Mouse (Mus musculus) myocyte (in vitro differentiated cells): ENCODE measurements around the gene Edil3.

Experiments used
- CEBPB ChIP-seq: IDR thresholded peaks from 2 replicates; pipeline ENCODE4 v1.6.1; 2011; ENCODE audit warnings: mild to moderate bottlenecking, moderate library complexity; ENCODE audit not compliant: poor library complexity, insufficient read depth, severe bottlenecking
- MAX ChIP-seq: IDR thresholded peaks from one replicate; pipeline ENCODE4 v1.6.1; 2011; ENCODE audit warnings: low read depth, mild to moderate bottlenecking, control low read depth
- MYOD1 ChIP-seq, 3 experiments: IDR thresholded peaks; one replicate each; pipeline ENCODE4 v1.6.1; 2011; ENCODE audit warnings: control low read depth in 2 of 3, low read depth in 2 of 3, mild to moderate bottlenecking in 2 of 3, moderate library complexity in 1 of 3; ENCODE audit not compliant: insufficient read length in 2 of 3, control insufficient read depth in 1 of 3
- MYOG ChIP-seq, 3 experiments: IDR thresholded peaks; one replicate each; pipeline ENCODE4 v1.6.1; 2011; ENCODE audit warnings: control low read depth in 2 of 3, low read depth in 2 of 3, mild to moderate bottlenecking in 2 of 3; ENCODE audit not compliant: insufficient read length in 2 of 3, control insufficient read depth in 1 of 3, insufficient read depth in 1 of 3
- POLR2A ChIP-seq: IDR thresholded peaks from one replicate; pipeline ENCODE4 v1.6.1; 2011; ENCODE audit warnings: low read depth, mild to moderate bottlenecking, control low read depth, moderate library complexity; ENCODE audit not compliant: insufficient read length
- POLR2AphosphoS2 ChIP-seq: IDR thresholded peaks from one replicate; pipeline ENCODE4 v1.6.1; 2011; ENCODE audit warnings: low read depth, control low read depth; ENCODE audit not compliant: insufficient read length
- REST ChIP-seq: IDR thresholded peaks from one replicate; pipeline ENCODE4 v1.6.1; 2011; ENCODE audit warnings: mild to moderate bottlenecking, control low read depth, moderate library complexity; ENCODE audit not compliant: insufficient read depth, insufficient read length
- TCF12 ChIP-seq: IDR thresholded peaks from one replicate; pipeline ENCODE4 v1.6.1; 2011; ENCODE audit warnings: mild to moderate bottlenecking, control low read depth; ENCODE audit not compliant: poor library complexity, insufficient read depth, severe bottlenecking
- TCF3 ChIP-seq: IDR thresholded peaks from one replicate; pipeline ENCODE4 v1.6.1; 2011; ENCODE audit warnings: low read depth, control low read depth; ENCODE audit not compliant: insufficient read length
- USF1 ChIP-seq: IDR thresholded peaks from one replicate; pipeline ENCODE4 v1.6.1; 2011; ENCODE audit warnings: low read depth, mild to moderate bottlenecking, control low read depth, moderate library complexity

DNA sequence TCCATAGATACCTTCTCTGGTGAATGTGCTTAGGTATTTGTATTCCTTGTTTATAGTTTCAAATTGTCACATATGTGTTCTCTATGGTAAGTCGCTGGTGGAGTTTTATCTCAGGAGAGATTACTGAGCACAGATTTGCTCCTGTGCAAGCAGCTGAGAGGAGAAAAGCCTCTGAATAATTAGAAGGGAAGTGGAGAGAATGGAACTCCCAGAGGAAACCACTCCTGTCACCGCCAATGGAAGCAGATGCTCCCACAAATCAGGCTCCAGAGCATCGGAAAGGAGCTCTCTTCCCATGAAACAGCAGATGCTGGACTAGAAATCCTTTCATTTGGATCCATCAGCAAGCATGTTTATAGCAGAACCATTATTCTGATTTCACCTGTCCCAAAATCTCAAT, 534.0 kb downstream of the Edil3 start:
- TF ChIP-seq MYOD1 (IDR thresholded peaks at IDR 0.05; ENCODE audit: control insufficient read depth in 1 of 3, insufficient read length in 2 of 3, low read depth in 2 of 3) (no peak), POLR2A (no peak), TCF3 (no peak), REST (no peak), USF1 (no peak), TCF12 (no peak), POLR2AphosphoS2 (no peak), MAX (no peak), MYOG (IDR thresholded peaks at IDR 0.05; ENCODE audit: control insufficient read depth in 1 of 3, insufficient read depth in 1 of 3, insufficient read length in 2 of 3, low read depth in 2 of 3) (no peak), CEBPB (no peak)
